In genomic region chr6:4987084-4987483, GRCm38 (mm10) we compare ENCODE assay signal across 23 mouse cellular contexts.
"Had no signal": no experiment of that assay in that cellular context is flagged by ENCODE, and none has a peak within 500 bp of the region (broad histone marks: within the 10 kb centered on the region; RNA-seq: fewer than 3 reads in every experiment).

No protein-coding gene starts in this region.

- H3K27me3 ChIP-seq: heart, embryonic 13.5 days; heart, embryonic 15.5 days; hindbrain, embryonic 13.5 days; hindbrain, embryonic 15.5 days; kidney, embryonic 15.5 days; limb, embryonic 13.5 days; limb, embryonic 15.5 days had no signal

- ATAC-seq: forebrain, postnatal 0 days; hindbrain, postnatal 0 days; intestine, embryonic 16.5 days had no signal

- H3K4me3 ChIP-seq: heart, adult 2 months; heart, embryonic 13.5 days; heart, embryonic 15.5 days; hindbrain, embryonic 13.5 days; hindbrain, embryonic 15.5 days; kidney, embryonic 15.5 days; limb, embryonic 13.5 days; limb, embryonic 15.5 days had no signal

- H3K36me3 ChIP-seq: heart, embryonic 13.5 days; heart, embryonic 15.5 days; hindbrain, embryonic 13.5 days; hindbrain, embryonic 15.5 days; kidney, embryonic 15.5 days; limb, embryonic 15.5 days had no signal

- H3K4me1 ChIP-seq: heart, embryonic 15.5 days; hindbrain, embryonic 15.5 days; limb, embryonic 15.5 days had no signal

- H3K9me3 ChIP-seq: heart, embryonic 13.5 days; heart, embryonic 15.5 days; hindbrain, embryonic 13.5 days; hindbrain, embryonic 15.5 days; kidney, embryonic 15.5 days; limb, embryonic 15.5 days had no signal

- H3K27ac ChIP-seq: heart, adult 2 months; heart, embryonic 13.5 days; heart, embryonic 15.5 days; hindbrain, embryonic 13.5 days; hindbrain, embryonic 15.5 days; hindbrain, postnatal 0 days; kidney, embryonic 15.5 days; kidney, postnatal 0 days; limb, embryonic 13.5 days; limb, embryonic 15.5 days had no signal

- DNase-seq: forebrain, postnatal 0 days; gastrocnemius, postnatal 14 days; gastrocnemius, postnatal 36 days; heart, adult 2 months; kidney, adult 11 months; kidney, adult 2 months; kidney, adult 9 months; kidney, postnatal 14 days; kidney, postnatal 36 days; layer of hippocampus, adult 9-11 months; layer of hippocampus, postnatal 36 days; left cerebral cortex, postnatal 4 days had no signal

- H3K4me2 ChIP-seq: heart, embryonic 11.5 days; heart, embryonic 13.5 days; heart, embryonic 15.5 days; hindbrain, embryonic 13.5 days; hindbrain, embryonic 15.5 days; kidney, embryonic 15.5 days; limb, embryonic 13.5 days; limb, embryonic 15.5 days had no signal

- H3K9ac ChIP-seq: forebrain, postnatal 0 days; heart, embryonic 13.5 days; heart, embryonic 15.5 days; hindbrain, embryonic 13.5 days; hindbrain, embryonic 15.5 days; kidney, embryonic 15.5 days; limb, embryonic 13.5 days; limb, embryonic 15.5 days had no signal
